Mouse (Mus musculus): ENCODE measurements around the gene Ehd3.
A peak's percentile ranks its signal among the peaks of the same experiment; 100 is the strongest.

The Ehd3 gene

DNA sequence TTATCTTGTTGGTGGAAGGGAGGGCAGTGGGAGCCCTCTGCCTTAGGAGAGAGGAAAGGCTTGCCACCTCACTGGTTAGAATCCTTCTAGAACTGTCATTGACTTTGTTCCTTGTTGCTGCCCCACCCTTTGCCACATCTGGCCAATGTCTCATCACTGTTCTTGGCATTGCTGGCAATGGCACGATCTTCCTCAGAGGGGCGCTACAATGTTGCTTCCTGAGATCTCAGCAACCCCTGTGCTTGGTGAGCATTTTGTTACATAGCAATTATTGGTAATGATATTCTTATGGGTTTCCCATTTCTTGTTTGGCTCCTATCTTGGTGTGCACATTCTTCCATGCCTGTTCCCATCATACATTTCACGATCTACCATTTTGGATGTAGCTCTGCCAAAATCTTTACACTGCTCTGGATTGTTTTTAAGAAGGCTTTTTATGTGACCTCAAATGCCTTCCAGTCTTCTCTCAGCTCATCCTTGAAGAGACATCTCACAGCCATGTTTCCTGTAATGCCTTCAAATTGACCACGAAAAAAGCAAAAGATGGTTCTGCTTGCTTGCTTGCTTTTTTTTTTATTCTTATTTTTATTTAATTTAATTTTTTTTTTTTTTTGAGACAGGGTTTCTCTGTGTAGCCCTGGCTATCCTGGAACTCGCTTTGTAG lies at the start of gene Ehd3:
TSS of gene Ehd3 (plus strand) at position 614 of the 664 bp plus-strand sequence.
- no peak for DNase-seq

- no peak for DNase-seq
These were observed 33.0 kb upstream of the Ehd3 start for GRCm38 (mm10) chr17:73770964-73771363.

GRCm38 (mm10) chr17:73786642-73787311 lies 17.2 kb upstream of the Ehd3 start:
- DNase-seq: no peak

GRCm38 (mm10) chr17:73790284-73791020 lies 13.5 kb upstream of the Ehd3 start:
- DNase-seq: no peak

DNA sequence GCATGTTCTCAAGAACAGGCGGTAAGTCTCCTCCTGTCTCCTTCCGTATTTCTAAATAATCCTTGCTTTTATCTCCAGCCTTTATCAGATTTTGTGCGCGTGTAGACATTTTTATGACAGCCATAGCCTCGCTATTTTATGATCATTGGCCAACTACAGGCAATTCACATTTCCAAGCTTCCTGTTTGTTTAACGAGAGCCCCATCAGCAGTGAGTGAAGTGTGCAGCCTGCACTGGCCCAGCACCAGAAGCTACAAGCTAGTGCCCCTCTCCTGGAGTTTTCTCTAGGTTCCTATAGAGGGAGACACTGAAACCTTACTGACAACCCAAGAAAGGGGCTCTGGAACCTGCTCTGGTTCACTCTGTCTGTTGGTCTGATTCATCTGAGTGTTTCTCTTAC lies 7.1 kb upstream of the Ehd3 start:
- DNase-seq: no peak

DNA sequence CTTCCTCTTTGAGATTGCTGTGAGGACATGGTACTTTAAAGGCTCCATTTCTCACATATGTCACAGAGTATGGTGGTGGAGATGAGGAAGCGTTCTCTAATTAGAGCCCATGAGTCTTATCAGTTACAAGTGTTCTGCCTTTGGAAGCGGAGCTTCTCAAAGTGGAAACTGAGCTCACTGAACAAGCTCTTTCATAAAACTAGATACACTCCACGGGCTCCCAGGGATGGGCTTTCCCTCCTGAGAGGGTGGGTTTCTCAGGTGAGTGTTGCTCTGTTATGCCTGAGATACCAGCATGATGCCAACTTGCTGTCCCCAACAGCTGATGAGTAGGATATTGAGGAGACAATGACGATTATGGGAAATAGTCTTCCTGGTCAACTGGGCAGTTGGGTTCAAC lies 6.2 kb upstream of the Ehd3 start:
- no peak for DNase-seq

GRCm38 (mm10) chr17:73804592-73805271 lies 798 bp downstream of the Ehd3 start:
- DNase-seq: peak; percentile 93

DNA sequence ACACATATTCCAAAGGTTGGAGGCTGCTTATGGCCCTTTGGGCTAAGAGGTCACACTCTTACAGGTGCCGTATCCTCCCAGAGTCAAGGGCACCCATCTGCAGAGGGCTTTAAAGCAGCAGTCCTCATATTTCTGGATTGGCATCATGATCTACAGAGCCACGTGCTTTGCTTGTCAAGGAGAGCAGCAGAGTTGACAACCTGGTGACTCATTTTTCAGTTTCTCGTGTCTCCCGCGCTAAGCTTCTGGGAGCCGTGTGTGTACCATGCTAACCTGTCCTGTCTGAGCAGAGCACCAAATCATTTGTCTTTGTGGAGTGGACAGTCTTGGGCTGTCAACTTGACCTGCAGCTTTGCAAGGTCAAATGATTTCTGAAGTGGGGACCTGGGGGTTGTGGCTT lies 2.4 kb downstream of the Ehd3 start:
- no peak for DNase-seq

DNA sequence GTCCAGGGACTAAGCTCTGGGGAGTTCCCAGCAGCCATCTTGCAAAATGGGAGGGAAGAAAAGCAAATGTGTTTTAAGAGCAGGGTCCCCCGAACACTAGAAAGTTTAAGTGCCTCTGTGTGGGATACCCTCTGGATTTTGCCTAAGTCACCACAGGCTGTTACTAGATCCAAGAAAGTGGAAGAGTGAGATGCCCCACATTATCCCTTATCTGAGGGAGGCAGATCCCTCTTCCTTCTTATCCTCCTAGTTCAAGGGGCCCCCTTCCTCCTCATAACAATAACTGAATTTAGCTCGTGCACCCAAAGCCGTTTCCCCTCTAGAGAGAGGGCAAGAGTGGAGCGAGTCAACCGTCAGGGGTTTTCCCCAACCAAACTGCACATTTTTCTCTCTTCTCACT lies 3.3 kb downstream of the Ehd3 start:
- DNase-seq: no peak

GRCm38 (mm10) chr17:73808431-73808830 lies 4.5 kb downstream of the Ehd3 start:
- no peak for DNase-seq

- DNase-seq: no peak
These were observed 6.9 kb downstream of the Ehd3 start for GRCm38 (mm10) chr17:73810801-73811200.

DNA sequence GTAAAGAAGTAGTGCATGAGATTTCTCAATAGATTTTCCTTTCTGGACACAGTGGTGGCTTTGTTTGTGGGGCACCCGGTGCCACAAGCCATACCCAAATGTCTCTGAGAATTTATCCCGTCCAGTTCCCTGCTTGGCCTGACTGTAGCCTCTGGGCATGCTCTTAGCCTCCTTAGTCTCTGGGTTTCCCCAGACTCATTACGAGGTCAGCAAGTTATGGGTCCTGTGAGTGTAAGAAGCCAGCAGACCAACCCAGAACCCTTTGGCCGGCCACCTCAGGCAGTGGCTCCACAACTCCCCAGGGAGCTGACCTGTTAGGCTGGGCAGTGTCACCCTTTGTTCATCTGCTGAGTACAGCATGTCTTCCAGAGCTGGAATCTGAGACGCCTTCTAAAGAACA lies 7.6 kb downstream of the Ehd3 start:
- no peak for DNase-seq

DNA sequence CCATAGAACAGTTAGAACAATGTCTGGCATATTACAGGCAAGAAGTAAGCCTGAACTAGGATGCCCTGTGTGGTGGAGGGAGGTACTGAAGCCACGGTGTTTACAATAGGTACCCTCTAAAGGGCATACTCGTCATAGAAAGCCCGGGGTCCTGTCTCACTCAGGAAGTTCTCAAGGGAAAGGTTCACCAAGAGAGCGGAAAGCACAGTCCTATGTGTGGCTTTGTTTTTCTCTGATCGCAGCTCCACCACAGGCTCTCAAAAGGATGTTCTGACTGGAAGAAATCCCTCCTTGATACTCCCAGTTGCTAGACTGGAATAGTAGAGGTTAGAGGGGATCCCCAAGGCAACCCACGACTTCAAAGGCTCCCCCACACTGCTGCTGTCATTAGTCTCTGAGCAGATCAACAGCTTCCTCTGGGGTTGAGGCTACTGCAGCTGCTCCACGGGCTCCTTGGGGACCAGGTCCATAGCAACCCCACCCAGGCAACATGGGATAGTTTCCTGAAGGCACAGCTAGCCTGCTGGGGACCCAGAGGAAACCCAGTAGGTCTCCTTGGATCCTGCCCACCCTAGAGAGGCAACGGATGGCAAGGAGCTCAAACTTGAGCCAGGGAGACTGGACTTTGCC lies 9.2 kb downstream of the Ehd3 start:
- DNase-seq: no peak

GRCm38 (mm10) chr17:73814500-73815190 lies 10.7 kb downstream of the Ehd3 start:
- DNase-seq: no peak

DNA sequence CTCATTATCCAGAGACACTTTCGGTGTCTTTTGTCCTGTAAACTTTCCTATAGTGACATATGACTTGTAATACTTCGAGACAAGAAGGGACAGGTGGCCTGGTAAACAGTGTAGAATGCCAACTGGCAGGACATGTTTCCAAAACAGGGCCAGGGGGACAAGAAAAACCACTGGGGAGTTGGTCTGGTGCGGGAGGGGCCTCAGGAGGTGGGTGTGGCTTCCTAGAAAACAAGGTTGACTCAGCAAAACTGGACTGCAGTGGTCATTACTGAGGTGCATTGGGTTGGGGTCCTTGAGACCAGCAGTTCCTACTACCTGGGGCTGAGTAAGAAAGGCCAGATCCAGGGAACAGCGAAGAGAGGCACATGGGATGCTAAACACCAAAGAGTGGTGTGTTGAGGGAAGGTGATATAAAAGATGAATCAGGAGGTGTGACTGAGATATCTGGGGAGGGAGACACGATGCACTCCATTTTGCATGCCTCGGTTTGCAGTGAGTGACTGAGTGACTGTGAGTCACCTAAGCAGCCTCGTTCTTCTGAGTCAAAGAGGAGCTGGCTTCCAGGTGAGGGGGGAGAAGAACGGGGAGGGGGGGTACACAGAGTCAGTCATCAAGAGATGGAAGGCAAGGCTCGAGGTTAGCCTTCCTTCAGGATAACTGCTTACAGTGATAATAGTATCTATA lies 13.9 kb downstream of the Ehd3 start:
- DNase-seq: no peak

DNA sequence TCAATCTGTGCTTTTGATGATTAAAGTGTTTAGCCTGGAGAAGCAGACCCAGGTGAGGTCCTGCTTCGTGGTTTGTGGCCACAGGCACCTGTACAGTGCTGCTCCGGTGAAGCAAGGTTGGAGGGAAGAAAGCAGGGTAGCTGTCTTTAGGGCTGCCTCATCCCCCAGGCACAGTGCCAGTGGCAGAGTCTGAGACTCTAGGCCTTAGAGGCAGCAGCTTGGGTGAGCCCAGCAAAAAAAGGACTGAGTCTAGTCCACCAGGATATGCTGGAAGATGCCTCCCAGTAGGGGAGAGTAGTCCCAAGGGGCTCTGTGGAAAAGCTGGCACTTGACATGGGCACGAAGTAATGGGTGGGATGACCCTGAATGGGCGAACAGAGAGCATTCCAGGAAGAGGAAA lies 15.0 kb downstream of the Ehd3 start:
- no peak for DNase-seq

- no peak for DNase-seq
These were observed 16.8 kb downstream of the Ehd3 start for GRCm38 (mm10) chr17:73820726-73821125.

DNA sequence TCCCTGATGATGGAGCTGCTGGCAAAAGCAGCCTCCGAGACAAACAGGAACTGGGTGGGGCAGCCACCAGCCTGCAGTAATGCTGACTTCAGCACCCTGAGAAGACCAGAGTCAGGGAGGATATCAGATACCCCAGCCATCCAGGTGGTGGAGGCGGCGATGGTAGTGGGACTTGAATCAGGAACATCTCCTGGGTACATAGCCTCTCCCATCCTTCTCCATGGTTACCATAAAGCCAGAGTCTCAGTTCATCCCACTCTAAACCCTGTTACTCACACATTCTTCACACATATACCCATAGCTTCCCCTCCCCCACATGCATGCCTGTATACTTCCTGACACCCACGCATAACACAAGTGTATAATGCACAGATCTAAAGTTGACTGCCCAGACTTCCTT lies 18.3 kb downstream of the Ehd3 start:
- DNase-seq: no peak

DNA sequence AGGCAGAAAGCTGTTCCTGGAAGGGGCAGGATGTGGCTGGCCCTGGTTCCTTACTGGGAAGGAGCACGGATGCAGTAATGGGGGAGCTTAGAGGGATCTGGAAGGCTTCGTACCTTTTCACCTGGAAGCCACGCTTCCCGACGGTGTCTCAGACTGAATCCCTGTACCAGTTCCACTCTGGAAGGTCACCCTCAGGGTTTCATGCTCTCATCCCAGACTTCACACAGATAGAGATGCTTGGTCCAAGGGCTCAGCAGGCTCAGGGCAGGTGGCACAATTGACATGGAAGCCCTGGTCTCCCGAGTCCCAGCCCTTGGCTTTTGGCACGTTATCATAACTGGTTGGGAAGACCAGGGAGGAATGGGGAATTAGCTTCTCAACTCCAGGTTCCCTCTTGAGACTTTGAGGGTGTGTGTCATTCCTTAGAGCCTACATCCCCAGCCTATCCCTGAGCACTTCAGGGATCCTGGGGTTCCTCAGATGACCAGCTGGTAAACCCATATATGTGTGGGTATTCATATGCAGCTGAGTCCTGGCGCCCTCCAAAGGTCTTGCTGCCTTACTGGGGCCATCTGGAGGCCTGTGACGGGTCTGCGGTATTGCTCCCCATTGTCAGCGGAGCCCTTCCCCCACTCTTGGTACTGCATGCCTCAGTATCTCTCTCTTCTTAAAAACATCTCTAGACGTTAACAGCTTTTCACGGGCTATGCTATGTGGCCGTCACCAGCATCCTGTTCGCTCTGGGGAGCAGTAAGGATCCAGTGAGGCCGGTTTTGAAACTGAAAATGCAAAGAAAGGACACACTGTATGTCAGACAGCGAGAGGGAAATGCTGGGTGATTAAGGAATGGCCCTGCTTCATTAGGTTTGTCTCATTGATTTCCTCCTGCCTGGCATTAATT lies 19.4 kb downstream of the Ehd3 start:
- no peak for DNase-seq

DNA sequence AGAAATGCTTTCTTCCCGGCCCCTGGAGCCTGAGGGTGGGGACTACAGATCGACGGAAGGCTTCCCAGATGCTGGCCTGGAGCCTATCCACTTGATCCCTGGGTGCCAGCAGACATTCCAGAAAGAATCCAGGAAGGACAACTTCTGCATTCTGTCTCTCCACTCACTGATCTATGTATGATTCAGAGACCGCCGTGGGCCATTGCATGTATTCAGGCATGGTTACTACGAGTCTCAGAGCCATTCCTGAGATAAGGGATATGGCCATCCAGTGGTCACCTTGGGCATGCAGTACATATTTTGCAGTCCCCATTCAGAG lies 20.0 kb downstream of the Ehd3 start:
- DNase-seq: no peak

- no peak for DNase-seq
These were observed 22.2 kb downstream of the Ehd3 start for GRCm38 (mm10) chr17:73826106-73826505.

Measured in cerebellum, adult 11 months (tissue).